Mouse (Mus musculus) large intestine, adult 2 months (tissue): ENCODE data around the gene Irs3. TPM values are rescaled to one million over a fixed set of nuclear protein-coding genes. Genes with fewer than 3 reads are reported as not detected.

Source experiments
- DNase-seq: peaks from one replicate; pipeline ENCODE4 v3.0.0-alpha.2; 2012; ENCODE audit warnings: low read depth, low spot score
- WGBS: fragments of 180-500 bp; shearing (Covaris S2); methylation state at CpG from one replicate; pipeline ENCODE4 v1.1.7; 2018; 5-methylcytosine and 5-hydroxymethylcytosine counted together
- polyA plus RNA-seq: library from polyadenylated mRNA; depleted of rRNA; stranded (reverse); fragments of >200 nt; gene quantifications from 2 replicates; pipeline ENCODE4 v1.2.3, GENCODE M21; 2012

The Irs3 gene
- polyA plus RNA-seq, 1 experiment, result 0.90 TPM

GRCm38 (mm10) chr5:137663057-137663456 lies 17.5 kb upstream of the Irs3 start:
- no peak for DNase-seq
- WGBS, result 78% methylated on average over 9 of the region's 9 CpGs

GRCm38 (mm10) chr5:137660064-137660688 lies 14.7 kb upstream of the Irs3 start:
- WGBS, result 57% methylated on average over 6 of the region's 6 CpGs
- peak; percentile 52 for DNase-seq

GRCm38 (mm10) chr5:137656977-137657376 lies 11.5 kb upstream of the Irs3 start:
- WGBS, result 26% methylated on average over 6 of the region's 6 CpGs
- DNase-seq, result no peak

GRCm38 (mm10) chr5:137654746-137655145 lies 9.2 kb upstream of the Irs3 start:
- WGBS, result 62% methylated on average over 7 of the region's 7 CpGs
- no peak for DNase-seq

GRCm38 (mm10) chr5:137653366-137653765 lies 7.9 kb upstream of the Irs3 start:
- DNase-seq, result no peak

GRCm38 (mm10) chr5:137652474-137652873 lies 7.0 kb upstream of the Irs3 start:
- DNase-seq, result no peak
- WGBS, result 24% methylated on average over 3 of the region's 3 CpGs

More at GRCm38 (mm10) chr5:137653366-137653765, 7.9 kb upstream of the Irs3 start:
- 90% methylated on average over 10 of the region's 10 CpGs for WGBS

GRCm38 (mm10) chr5:137649669-137650571 lies 4.4 kb upstream of the Irs3 start:
- WGBS, result 20% methylated on average over 17 of the region's 18 CpGs
- DNase-seq, result no peak

GRCm38 (mm10) chr5:137649251-137649650 lies 3.7 kb upstream of the Irs3 start:
- no peak for DNase-seq
- 43% methylated on average over 4 of the region's 4 CpGs for WGBS

- WGBS, result 40% methylated on average over 9 of the region's 9 CpGs
- DNase-seq, result no peak
Observed at GRCm38 (mm10) chr5:137647827-137648601, 2.5 kb upstream of the Irs3 start.

- WGBS, result 9% methylated on average over 44 of the region's 44 CpGs
- DNase-seq, result no peak
Observed at GRCm38 (mm10) chr5:137645091-137645651, 343 bp downstream of the Irs3 start.

GRCm38 (mm10) chr5:137644484-137644883 lies 1.0 kb downstream of the Irs3 start:
- DNase-seq, result no peak
- WGBS, result 70% methylated on average over 19 of the region's 19 CpGs

- WGBS, result 50% methylated on average over 4 of the region's 4 CpGs
Observed at GRCm38 (mm10) chr5:137642886-137643285, 2.6 kb downstream of the Irs3 start.

GRCm38 (mm10) chr5:137641054-137641453 lies 4.5 kb downstream of the Irs3 start, which contains the start of gene Sap25:
TSS of gene Sap25 (plus strand) at chr5:137641334.
- no peak for DNase-seq
- 82% methylated on average over 19 of the region's 19 CpGs for WGBS

More at GRCm38 (mm10) chr5:137642886-137643285, 2.6 kb downstream of the Irs3 start:
- no peak for DNase-seq

GRCm38 (mm10) chr5:137639472-137639871 lies 6.0 kb downstream of the Irs3 start:
- DNase-seq, result no peak
- 74% methylated on average over 7 of the region's 7 CpGs for WGBS

- no peak for DNase-seq
- WGBS, result 54% methylated on average over 12 of the region's 12 CpGs
Observed at GRCm38 (mm10) chr5:137633397-137634084, 12.0 kb downstream of the Irs3 start.

GRCm38 (mm10) chr5:137631591-137631990 lies 13.9 kb downstream of the Irs3 start:
- 54% methylated on average over 4 of the region's 4 CpGs for WGBS
- DNase-seq, result no peak

- DNase-seq, result no peak
Observed at GRCm38 (mm10) chr5:137631171-137631570, 14.3 kb downstream of the Irs3 start.

GRCm38 (mm10) chr5:137630602-137631001 lies 14.9 kb downstream of the Irs3 start:
- no peak for DNase-seq
- WGBS, result 12% methylated on average over 3 of the region's 3 CpGs

More at GRCm38 (mm10) chr5:137631171-137631570, 14.3 kb downstream of the Irs3 start:
- WGBS, result 28% methylated on average over 9 of the region's 9 CpGs

GRCm38 (mm10) chr5:137629906-137630545 lies 15.5 kb downstream of the Irs3 start:
- 6% methylated on average over 6 of the region's 6 CpGs for WGBS
- DNase-seq, result no peak
